Mouse (Mus musculus) liver, adult 2 months (tissue): ENCODE measurements around the gene Otub2.

Source experiments
- CTCF ChIP-seq: fragments of 200-500 bp; IDR thresholded peaks from 2 replicates; pipeline ENCODE4 v1.5.1; 2011; ENCODE audit warnings: low read depth, low read length, control low read depth
- POLR2A ChIP-seq: fragments of 200-500 bp; IDR thresholded peaks from 2 replicates; pipeline ENCODE4 v1.6.1; 2011; ENCODE audit warnings: low read length, control low read depth; ENCODE audit not compliant: insufficient read depth; ENCODE audit errors: extremely low read depth

GRCm38 (mm10) chr12:103368777-103369176, 19.7 kb upstream of the Otub2 start:
- no peak for TF ChIP-seq POLR2A
- no peak for TF ChIP-seq CTCF
